Mouse (Mus musculus) limb, embryonic 14.5 days (tissue): ENCODE measurements around the gene Olfr56. TPM values are rescaled to one million over a fixed set of nuclear protein-coding genes. Genes with fewer than 3 reads are reported as not detected.

Experiments used
- ATAC-seq: fragments of 200-750 bp; cut with Nextera tagmentation; 2 replicates; pipeline ENCODE4 v1.8.0; 2017; ENCODE audit warnings: low read depth, moderate number of reproducible peaks, moderate TSS enrichment; ENCODE audit not compliant: low FRiP score
- DNase-seq: peaks from one replicate; pipeline ENCODE4 v3.0.0-alpha.2; 2015; ENCODE audit warnings: low spot score
- H3K27ac ChIP-seq: fragments of 300-500 bp; sonication (generic); replicated peaks from 2 replicates; pipeline ENCODE4 v1.5.1; 2014; ENCODE audit warnings: low read depth, mild to moderate bottlenecking, low read length, moderate library complexity, mixed read lengths
- H3K27me3 ChIP-seq: fragments of 300-500 bp; sonication (generic); 2 replicates; pipeline ENCODE4 v1.6.1; 2014; ENCODE audit warnings: low read length, mixed read lengths; ENCODE audit not compliant: control insufficient read depth, insufficient read depth
- H3K36me3 ChIP-seq: fragments of 300-500 bp; sonication (generic); 2 replicates; pipeline ENCODE4 v1.6.1; 2014; ENCODE audit warnings: mild to moderate bottlenecking, low read length, moderate library complexity, mixed read lengths; ENCODE audit not compliant: control insufficient read depth, insufficient read depth
- H3K4me1 ChIP-seq: fragments of 300-500 bp; sonication (generic); 2 replicates; pipeline ENCODE4 v1.6.1; 2014; ENCODE audit warnings: antibody characterized with exemption, low read length, mixed read lengths; ENCODE audit not compliant: control insufficient read depth, insufficient read depth
- H3K4me2 ChIP-seq: fragments of 300-500 bp; sonication (generic); replicated peaks from 2 replicates; pipeline ENCODE4 v1.6.1; 2014; ENCODE audit warnings: low read depth, mild to moderate bottlenecking, low read length, moderate library complexity; ENCODE audit not compliant: severe bottlenecking
- H3K4me3 ChIP-seq: fragments of 300-500 bp; sonication (generic); replicated peaks from 2 replicates; pipeline ENCODE4 v1.5.1; 2014; ENCODE audit warnings: low read length
- H3K9ac ChIP-seq: fragments of 300-500 bp; sonication (generic); 2 replicates; pipeline ENCODE4 v1.6.1; 2014; ENCODE audit warnings: mild to moderate bottlenecking, low read depth, low read length, moderate library complexity; ENCODE audit not compliant: severe bottlenecking
- H3K9me3 ChIP-seq: fragments of 300-500 bp; sonication (generic); 2 replicates; pipeline ENCODE4 v1.6.1; 2016; ENCODE audit warnings: low read length; ENCODE audit not compliant: control insufficient read depth
- POLR2A ChIP-seq: fragments of 200-500 bp; IDR thresholded peaks from 2 replicates; pipeline ENCODE4 v1.8.0; 2012; ENCODE audit warnings: inconsistent platforms, mild to moderate bottlenecking, moderate library complexity, borderline replicate concordance; ENCODE audit not compliant: insufficient read depth, insufficient read length; ENCODE audit errors: extremely low read depth
- WGBS: fragments of 180-500 bp; shearing (Covaris S2); extraction: QIAGEN DNeasy Blood & Tissue Kit; methylation state at CpG from one replicate; pipeline ENCODE4 v1.1.7; 2014; 5-methylcytosine and 5-hydroxymethylcytosine counted together
- polyA plus RNA-seq, 2 experiments: library from polyadenylated mRNA; depleted of rRNA in 1 of 2; stranded (reverse) in 1 of 2; unstranded in 1 of 2; fragments of >200 nt; fragmentation: Nextera tagmentation in 1 of 2; extraction: Ambion mirVana in 1 of 2; gene quantifications; 2 replicates each; pipeline versions ENCODE4 v1.2.1 to v1.2.3; 2012 to 2014

The Olfr56 gene
- polyA plus RNA-seq, 2 experiments: 0.06 TPM; not detected in 1

GRCm38 (mm10) chr11:49090551-49090950, 111.9 kb downstream of the Olfr56 start:
- Histone ChIP-seq H3K4me2 (no peak overlapping the region), H3K27me3 (no peaks in the 10 kb centered on the region), H3K9me3 (no peaks in the 10 kb centered on the region), H3K36me3 (no peaks in the 10 kb centered on the region), H3K4me1 (no peaks in the 10 kb centered on the region), H3K4me3 (no peak overlapping the region), H3K27ac (no peak overlapping the region), H3K9ac (no peak overlapping the region)
- no peak for TF ChIP-seq POLR2A
- DNase-seq (no peak), ATAC-seq (no peak)
- WGBS: 90% methylated on average over 5 of the region's 5 CpGs

DNA sequence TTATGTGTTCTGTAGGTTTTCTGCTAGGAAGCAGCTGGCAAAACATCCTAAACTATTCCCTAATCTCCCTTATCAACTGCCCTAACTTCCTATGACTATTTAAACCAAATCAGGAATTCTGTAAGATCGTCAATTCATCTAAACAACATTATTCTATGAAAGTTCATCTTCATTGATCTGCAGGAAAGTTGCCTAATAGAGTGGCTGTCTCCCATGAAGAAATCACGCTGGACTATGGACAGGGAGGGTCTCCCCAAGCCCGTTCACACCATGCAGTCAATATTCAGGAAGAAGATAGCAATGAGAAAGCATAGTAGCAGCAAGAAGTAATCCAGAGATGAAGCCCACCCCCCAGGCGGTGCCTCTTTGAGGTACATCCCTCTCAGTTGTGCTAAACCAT, 112.5 kb downstream of the Olfr56 start:
- Histone ChIP-seq H3K27me3 (no peaks in the 10 kb centered on the region), H3K4me2 (no peak overlapping the region), H3K4me1 (no peaks in the 10 kb centered on the region), H3K4me3 (no peak overlapping the region), H3K9me3 (no peaks in the 10 kb centered on the region), H3K36me3 (no peaks in the 10 kb centered on the region), H3K9ac (no peak overlapping the region), H3K27ac (no peak overlapping the region)
- WGBS: 81% methylated on average over 4 of the region's 4 CpGs
- ATAC-seq (no peak), DNase-seq (no peak)
- no peak for TF ChIP-seq POLR2A

- no peak overlapping the region for H3K27ac ChIP-seq
- H3K4me3 ChIP-seq: no peak overlapping the region
- ATAC-seq (no peak), DNase-seq (no peak)
- no peaks in the 10 kb centered on the region for H3K4me1 ChIP-seq
- no peaks in the 10 kb centered on the region for H3K9me3 ChIP-seq
- H3K9ac ChIP-seq: no peak overlapping the region
- no peaks in the 10 kb centered on the region for H3K36me3 ChIP-seq
- no peak overlapping the region for H3K4me2 ChIP-seq
- no peaks in the 10 kb centered on the region for H3K27me3 ChIP-seq
- no peak for TF ChIP-seq POLR2A
- 92% methylated on average over 1 of the region's 1 CpGs for WGBS
Measured at GRCm38 (mm10) chr11:49092053-49092586, 113.4 kb downstream of the Olfr56 start.

DNA sequence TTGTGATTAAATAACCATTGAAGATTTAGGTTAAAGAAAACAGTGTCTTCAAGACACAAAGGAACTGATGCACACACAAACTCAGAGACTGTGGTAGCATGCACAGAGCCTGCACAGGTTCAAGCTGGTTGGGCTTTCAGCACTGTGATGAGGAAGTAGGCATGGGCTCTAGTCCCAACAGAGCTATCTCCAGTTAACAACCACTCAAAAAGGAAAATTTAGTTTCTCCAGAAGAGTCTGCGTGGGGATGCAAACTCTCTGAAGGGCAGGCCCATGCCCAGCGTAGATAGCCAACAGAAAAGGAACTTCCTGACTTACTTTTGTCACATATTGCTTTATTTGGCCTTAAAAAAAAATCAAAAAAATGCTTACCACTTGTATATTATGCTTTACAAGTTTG, 114.1 kb downstream of the Olfr56 start:
- Histone ChIP-seq H3K9ac (no peak overlapping the region), H3K4me3 (no peak overlapping the region), H3K9me3 (no peaks in the 10 kb centered on the region), H3K27me3 (no peaks in the 10 kb centered on the region), H3K4me1 (no peaks in the 10 kb centered on the region), H3K36me3 (no peaks in the 10 kb centered on the region), H3K4me2 (no peak overlapping the region), H3K27ac (no peak overlapping the region)
- TF ChIP-seq POLR2A: no peak
- WGBS: 89% methylated on average over 2 of the region's 2 CpGs
- DNase-seq: no peak
- no peak for ATAC-seq

GRCm38 (mm10) chr11:49093861-49094660, 115.4 kb downstream of the Olfr56 start:
- DNase-seq (no peak), ATAC-seq (no peak)
- Histone ChIP-seq H3K36me3 (no peaks in the 10 kb centered on the region), H3K9ac (no peak overlapping the region), H3K4me1 (no peaks in the 10 kb centered on the region), H3K4me3 (no peak overlapping the region), H3K4me2 (no peak overlapping the region), H3K27ac (no peak overlapping the region), H3K27me3 (no peaks in the 10 kb centered on the region), H3K9me3 (no peaks in the 10 kb centered on the region)
- TF ChIP-seq POLR2A: no peak
- 78% methylated on average over 6 of the region's 6 CpGs for WGBS

GRCm38 (mm10) chr11:49095367-49095766, 116.7 kb downstream of the Olfr56 start:
- no peak overlapping the region for H3K4me2 ChIP-seq
- H3K4me1 ChIP-seq: no peaks in the 10 kb centered on the region
- 82% methylated on average over 4 of the region's 4 CpGs for WGBS
- no peaks in the 10 kb centered on the region for H3K27me3 ChIP-seq
- no peaks in the 10 kb centered on the region for H3K9me3 ChIP-seq
- H3K36me3 ChIP-seq: no peaks in the 10 kb centered on the region
- no peak overlapping the region for H3K9ac ChIP-seq
- no peak for DNase-seq
- TF ChIP-seq POLR2A: no peak
- no peak for ATAC-seq
- H3K27ac ChIP-seq: no peak overlapping the region
- no peak overlapping the region for H3K4me3 ChIP-seq
